Mouse (Mus musculus) layer of hippocampus, adult 11-12 months (tissue): Measurements from ENCODE around the gene Ikbke.
A peak's percentile ranks its signal among the peaks of the same experiment; 100 is the strongest.
"Not testable (repeated sequence)": the region's sequence is repeated elsewhere in the genome, so short reads cannot be mapped to it uniquely, and the experiment has no call there.

Experiments
- DNase-seq: peaks from one replicate; pipeline ENCODE4 v3.0.0; 2022; ENCODE audit warnings: low spot score

The Ikbke gene

GRCm38 (mm10) chr1:131281731-131282130 lies 2.3 kb upstream of the Ikbke start:
- DNase-seq: no peak

GRCm38 (mm10) chr1:131280280-131280679 lies 874 bp upstream of the Ikbke start:
- DNase-seq: no peak

GRCm38 (mm10) chr1:131278606-131279455 lies 575 bp downstream of the Ikbke start:
- DNase-seq: no peak

- no peak for DNase-seq
Observed at GRCm38 (mm10) chr1:131276831-131277230, 2.6 kb downstream of the Ikbke start.

DNA sequence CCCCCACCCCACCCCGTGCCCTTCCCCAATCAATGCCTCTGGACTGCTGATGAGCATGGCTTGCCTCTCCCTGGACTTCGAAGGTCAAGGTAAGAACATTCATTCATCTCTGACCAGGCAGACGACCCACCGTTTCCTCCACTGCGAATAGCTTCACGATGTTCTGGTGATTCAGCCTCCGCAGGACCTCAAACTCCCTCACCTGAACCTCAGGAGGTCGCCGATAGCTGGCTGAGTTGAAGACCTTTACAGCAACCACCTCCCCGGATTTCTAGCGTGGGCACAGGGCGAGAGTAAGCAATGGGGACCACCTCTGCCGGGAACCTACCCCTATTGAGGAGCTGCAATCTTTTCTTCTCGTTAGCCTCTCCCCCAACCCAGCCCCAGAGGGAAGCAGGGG lies 3.8 kb downstream of the Ikbke start:
- no peak for DNase-seq

- DNase-seq: no peak
Observed at GRCm38 (mm10) chr1:131274725-131275539, 4.5 kb downstream of the Ikbke start.

DNA sequence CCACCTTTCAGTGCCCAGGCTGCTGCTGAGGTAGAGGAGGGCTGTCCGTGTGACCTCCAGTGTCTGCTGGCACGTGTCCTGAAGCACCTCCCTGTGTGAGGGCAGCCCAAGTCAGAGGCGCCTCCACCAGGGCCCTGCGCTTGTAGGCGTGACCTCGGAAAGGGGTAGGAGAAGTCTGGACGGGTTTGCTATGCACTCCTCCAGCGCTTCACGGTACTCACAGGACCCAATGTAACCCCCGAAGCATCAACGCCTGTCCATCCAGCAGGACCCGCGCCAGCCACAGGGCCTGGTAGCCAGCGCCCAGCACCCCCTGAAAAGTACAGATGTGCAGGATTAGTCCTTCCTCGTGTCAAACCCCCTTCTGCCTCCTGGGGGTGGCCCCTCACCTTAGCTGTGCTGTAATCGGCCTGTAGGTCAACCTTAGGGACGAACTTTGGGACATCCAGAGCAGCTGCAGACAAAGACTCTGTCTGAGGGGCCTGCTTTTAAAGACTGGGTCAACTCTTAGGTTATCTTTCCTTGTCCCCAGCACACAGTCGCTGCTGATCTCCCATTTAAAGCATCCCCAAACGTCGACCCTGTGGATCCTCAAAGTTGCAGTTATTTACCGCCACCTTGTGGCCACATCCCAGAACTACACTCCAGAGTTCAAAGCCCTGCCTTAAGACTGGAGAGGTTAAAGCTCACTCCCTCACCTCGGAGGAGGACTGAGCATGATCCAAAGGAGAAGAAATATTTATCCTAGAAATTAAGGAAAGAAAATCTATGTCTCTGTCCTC lies 9.4 kb downstream of the Ikbke start:
- DNase-seq: peak; percentile 83

DNA sequence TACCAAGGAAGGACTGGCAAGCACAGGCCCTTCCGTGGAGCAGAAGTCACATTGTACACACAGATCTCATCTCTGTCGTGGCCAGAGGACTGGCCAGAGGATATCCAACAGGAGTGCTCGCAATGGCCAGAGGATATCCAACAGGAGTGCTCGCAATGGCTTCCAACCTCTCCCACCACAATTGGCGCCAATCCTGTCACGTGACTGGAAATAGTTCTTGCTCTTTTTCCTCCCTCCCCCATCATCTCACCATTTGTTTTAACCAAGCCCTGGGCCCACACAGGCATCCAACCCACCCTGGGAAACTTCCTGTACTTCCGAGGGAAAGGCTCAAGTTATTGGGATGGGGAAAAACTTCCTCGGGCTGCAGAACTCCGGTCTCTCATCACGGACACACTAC lies 10.6 kb downstream of the Ikbke start:
- no peak for DNase-seq

GRCm38 (mm10) chr1:131263905-131264304 lies 15.5 kb downstream of the Ikbke start:
- DNase-seq: no peak

DNA sequence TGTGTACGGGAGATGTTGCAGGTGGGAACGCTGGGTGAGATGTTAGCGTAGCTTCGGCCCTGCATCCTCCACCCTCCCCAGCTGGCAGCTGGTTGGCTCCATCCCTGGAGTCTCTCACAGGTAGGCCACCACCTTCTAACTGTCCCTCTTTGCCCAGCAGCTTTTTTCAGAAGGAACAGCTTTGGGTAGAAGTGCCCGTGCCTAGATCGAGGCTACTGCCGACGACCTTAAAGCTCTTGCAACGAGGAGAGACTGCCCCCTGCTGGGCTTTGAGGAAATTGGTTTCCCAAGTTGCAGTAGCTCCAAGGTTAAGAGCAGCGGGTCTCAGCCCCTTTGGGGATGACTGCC lies 19.1 kb downstream of the Ikbke start:
- DNase-seq: peak; percentile 68

- DNase-seq: no peak
Observed at GRCm38 (mm10) chr1:131259632-131260308, 19.6 kb downstream of the Ikbke start.

DNA sequence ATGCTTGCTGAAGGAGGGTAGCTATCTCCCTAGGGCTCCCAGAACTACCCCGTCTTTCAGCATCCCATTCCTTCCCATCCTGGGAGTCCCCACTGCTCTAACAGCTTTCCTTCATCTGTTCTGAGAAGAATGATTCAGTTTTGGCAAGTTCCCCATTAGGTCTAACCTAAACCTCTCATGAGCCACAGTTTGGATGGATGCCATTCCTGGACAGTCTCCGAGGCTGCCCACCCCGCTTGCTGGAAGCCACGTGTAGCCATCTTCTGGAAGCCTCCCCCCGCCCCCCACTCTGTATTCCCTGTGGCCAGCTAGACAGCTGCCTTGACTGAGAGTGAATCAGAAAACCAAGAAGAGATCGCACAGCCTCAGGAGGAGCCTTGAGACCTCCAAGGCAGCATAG lies 22.1 kb downstream of the Ikbke start:
- no peak for DNase-seq

GRCm38 (mm10) chr1:131252516-131253250 lies 26.7 kb downstream of the Ikbke start:
- not testable (repeated sequence) for DNase-seq

DNA sequence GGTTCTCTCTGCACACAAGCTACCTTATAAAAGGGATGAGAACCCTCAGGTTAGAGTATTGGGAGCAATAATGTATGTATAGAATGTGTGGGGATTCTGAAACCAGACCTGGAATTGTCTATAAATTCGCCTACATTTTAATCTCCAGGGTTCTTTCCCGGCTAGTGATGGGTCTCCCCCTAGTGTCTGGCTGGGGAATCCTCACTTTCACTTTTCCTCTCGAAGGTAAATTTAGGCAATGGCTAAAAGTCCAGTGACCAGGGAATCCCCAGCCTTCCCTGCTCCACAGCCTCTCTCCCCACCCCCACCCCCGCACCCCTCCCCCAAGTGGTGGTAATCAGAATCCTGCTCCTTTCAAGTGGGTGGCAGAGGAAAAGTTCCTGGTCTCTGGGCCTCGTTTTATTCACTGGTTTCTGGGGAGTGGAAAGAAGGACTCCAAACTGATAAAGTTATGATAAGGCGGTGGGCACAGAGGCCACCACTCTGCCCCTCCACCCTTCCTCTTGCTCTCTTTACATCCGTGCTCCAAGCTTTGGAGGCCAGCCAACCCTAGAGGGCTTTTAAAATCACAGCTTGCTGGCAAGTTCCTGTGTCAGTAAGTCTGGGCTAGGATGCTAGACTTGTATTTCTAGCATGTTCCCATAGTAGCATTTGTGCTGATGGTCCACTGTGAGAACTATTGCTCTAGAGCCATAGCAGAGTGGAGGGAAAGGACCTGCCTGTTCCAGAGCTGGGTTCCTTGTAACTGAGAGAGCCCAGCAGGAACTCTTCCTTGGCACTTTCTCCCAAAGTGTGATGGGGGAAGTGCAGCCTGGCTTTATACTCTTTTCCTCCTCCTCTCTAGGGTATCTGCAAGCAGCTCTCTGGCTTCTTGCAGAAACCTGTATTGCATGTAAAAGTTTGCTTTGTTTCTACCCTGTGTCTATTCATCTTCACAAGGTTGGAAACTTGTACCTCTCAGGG lies 32.7 kb downstream of the Ikbke start:
- DNase-seq: peak; percentile 59

- DNase-seq: peak; percentile 55
Observed at GRCm38 (mm10) chr1:131245926-131246325, 33.5 kb downstream of the Ikbke start.

DNA sequence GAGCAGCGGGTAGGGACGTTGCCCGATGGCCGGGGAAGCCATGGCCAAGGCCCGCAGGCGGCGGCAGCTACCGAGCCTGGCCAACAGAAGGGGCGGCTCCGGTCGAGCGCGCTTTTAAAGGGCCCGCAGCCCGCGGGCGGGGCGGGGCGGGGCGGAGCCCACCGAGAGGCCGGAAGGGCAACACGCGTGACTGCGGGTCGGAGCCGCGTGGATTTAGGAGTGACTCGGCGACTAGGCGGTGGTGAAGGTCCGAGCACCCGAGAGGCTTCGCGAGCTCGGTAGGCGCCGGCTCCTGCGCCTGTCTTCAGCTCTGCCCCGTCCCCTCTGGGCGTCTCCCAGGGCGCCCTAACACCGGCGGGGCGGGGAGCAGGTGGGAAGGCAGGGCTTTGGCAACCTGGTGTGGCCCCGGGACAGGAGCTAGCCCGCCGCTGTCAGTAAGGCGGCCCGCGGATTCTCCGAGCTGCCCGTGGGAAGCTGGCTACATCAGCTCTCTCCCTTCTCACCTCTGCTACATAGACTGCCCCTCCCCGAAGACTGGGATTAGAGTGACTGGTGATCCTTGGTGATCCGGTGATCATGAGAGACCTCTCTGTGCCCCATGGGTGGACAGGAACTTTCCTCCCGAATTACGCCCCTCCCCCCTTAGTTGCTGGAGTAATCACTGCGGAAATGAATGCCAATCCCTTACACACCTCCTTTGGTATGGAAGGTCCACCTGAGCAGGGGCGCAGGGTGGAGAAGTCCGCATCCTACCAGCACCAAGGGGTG lies 34.1 kb downstream of the Ikbke start, which contains the start of gene Rassf5:
Gene Rassf5, minus strand, starts transcription at position 170 of the 768 bp plus-strand sequence.
- peak; percentile 56 for DNase-seq

DNA sequence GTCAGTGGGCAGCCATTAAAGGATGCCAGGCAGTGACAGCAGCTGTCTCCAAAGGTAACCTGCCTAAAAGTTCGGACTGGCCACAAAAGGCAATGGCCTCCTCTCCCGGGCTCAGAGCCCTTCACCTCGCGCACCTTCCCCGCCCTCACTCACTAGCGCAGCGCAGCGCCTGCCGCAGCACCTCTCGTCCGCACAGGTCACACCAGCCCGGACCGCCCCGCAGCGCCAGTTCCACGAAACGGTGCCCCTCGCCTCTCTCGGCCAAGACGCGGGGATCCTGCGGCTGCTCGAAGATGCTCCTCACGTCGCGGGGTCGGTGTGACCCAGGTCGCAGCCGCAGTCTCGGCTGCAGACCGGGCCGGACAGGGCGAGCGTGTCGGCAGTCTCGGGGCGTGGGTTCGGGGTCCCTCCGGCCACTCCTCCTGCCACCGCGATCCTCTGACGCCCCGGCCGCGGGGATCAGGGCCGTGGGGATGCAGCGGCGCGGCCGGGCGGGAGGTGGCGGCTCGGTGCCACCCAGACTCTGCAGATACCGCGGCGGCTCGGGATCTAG lies 34.8 kb downstream of the Ikbke start:
- no peak for DNase-seq

GRCm38 (mm10) chr1:131242956-131243355 lies 36.5 kb downstream of the Ikbke start:
- DNase-seq: no peak
